Comparison of ENCODE assay signal across 14 mouse cellular contexts in the genomic region with DNA sequence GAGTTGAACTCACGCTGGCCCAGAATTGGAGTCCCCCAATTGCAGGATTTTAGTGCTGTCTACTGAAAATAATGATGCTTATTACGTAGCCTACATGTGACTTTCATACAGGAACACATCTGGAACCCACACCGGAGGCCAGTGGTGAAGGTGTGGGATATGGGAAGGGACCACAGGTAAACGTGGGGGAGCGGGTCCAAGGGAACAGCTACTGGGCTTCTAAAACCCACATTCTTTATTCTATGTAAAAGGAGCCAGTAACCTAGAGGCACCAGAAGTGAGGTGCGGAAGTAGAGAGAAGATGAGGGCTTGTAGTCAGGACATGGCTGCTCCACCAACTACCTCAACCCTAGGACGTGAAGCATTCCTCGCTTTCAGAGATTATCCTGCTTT.
A peak's percentile ranks its signal among the peaks of the same experiment; 100 is the strongest.
DNase-seq lines count a peak whose midpoint lies in the region; ATAC-seq lines count a peak whose summit lies in the region.
"Had no signal": no experiment of that assay in that cellular context is flagged by ENCODE, and none has a peak within 500 bp of the region (broad histone marks: within the 10 kb centered on the region; RNA-seq: fewer than 3 reads in every experiment).

No protein-coding gene starts in this region.

- WGBS in forebrain, embryonic 13.5 days, result 53% methylated on average over 8 of the region's 8 CpGs
- WGBS in forebrain, embryonic 16.5 days, result 46% methylated on average over 8 of the region's 8 CpGs
- 61% methylated on average over 8 of the region's 8 CpGs for WGBS in kidney, embryonic 15.5 days
- WGBS in hindbrain, embryonic 13.5 days, result 48% methylated on average over 8 of the region's 8 CpGs
- WGBS in midbrain, embryonic 15.5 days, result 47% methylated on average over 8 of the region's 8 CpGs

- no peak overlapping the region for H3K4me3 ChIP-seq in forebrain, embryonic 13.5 days
- no peak overlapping the region for H3K4me3 ChIP-seq in forebrain, embryonic 16.5 days (replicated peaks; ENCODE audit: low read length)
- no peak overlapping the region for H3K4me3 ChIP-seq in kidney, embryonic 15.5 days (replicated peaks)
- H3K4me3 ChIP-seq in hindbrain, embryonic 13.5 days, result no peak overlapping the region
- no peak overlapping the region for H3K4me3 ChIP-seq in midbrain, embryonic 15.5 days
- H3K4me3 ChIP-seq: left cerebral cortex, adult 2 months; limb, embryonic 13.5 days; liver, embryonic 15.5 days; megakaryocyte, embryonic 14.5 days had no signal

- DNase-seq in kidney, postnatal 14 days, result no peak
- no peak for DNase-seq in thymus, postnatal 0 days (ENCODE audit: low spot score)
- no peak for DNase-seq in frontal cortex, postnatal 14 days (ENCODE audit: low spot score in 2 of 2)
- DNase-seq: cerebellum, adult 11-12 months; right cerebral cortex, postnatal 4 days had no signal

- no peak overlapping the region for H3K9ac ChIP-seq in forebrain, embryonic 13.5 days
- H3K9ac ChIP-seq in forebrain, embryonic 16.5 days (replicated peaks; ENCODE audit: low read depth, low read length), result no peak overlapping the region
- no peak overlapping the region for H3K9ac ChIP-seq in kidney, embryonic 15.5 days
- no peak overlapping the region for H3K9ac ChIP-seq in hindbrain, embryonic 13.5 days
- no peak overlapping the region for H3K9ac ChIP-seq in midbrain, embryonic 15.5 days
- H3K9ac ChIP-seq: limb, embryonic 13.5 days; liver, embryonic 15.5 days had no signal

- no peaks in the 10 kb centered on the region for H3K36me3 ChIP-seq in forebrain, embryonic 13.5 days (ENCODE audit: poor library complexity, severe bottlenecking)
- no peaks in the 10 kb centered on the region for H3K36me3 ChIP-seq in forebrain, embryonic 16.5 days (ENCODE audit: control insufficient read depth, insufficient read depth)
- H3K36me3 ChIP-seq in kidney, embryonic 15.5 days, result no peaks in the 10 kb centered on the region
- H3K36me3 ChIP-seq in hindbrain, embryonic 13.5 days, result no peaks in the 10 kb centered on the region
- H3K36me3 ChIP-seq in midbrain, embryonic 15.5 days (replicated peaks), result no peaks in the 10 kb centered on the region
- H3K36me3 ChIP-seq: limb, embryonic 13.5 days; liver, embryonic 15.5 days had no signal

- H3K9me3 ChIP-seq in forebrain, embryonic 13.5 days (replicated peaks), result no peaks in the 10 kb centered on the region
- no peaks in the 10 kb centered on the region for H3K9me3 ChIP-seq in forebrain, embryonic 16.5 days (ENCODE audit: control insufficient read depth, low read length)
- H3K9me3 ChIP-seq in kidney, embryonic 15.5 days (replicated peaks), result no peaks in the 10 kb centered on the region
- H3K9me3 ChIP-seq in hindbrain, embryonic 13.5 days, result no peaks in the 10 kb centered on the region
- H3K9me3 ChIP-seq in midbrain, embryonic 15.5 days, result no peaks in the 10 kb centered on the region
- H3K9me3 ChIP-seq: limb, embryonic 13.5 days; liver, embryonic 15.5 days; megakaryocyte, embryonic 14.5 days had no signal

- ATAC-seq in forebrain, embryonic 13.5 days, result no peak
- ATAC-seq in forebrain, embryonic 16.5 days, result no peak
- no peak for ATAC-seq in kidney, embryonic 15.5 days (replicated peaks; ENCODE audit: low FRiP score)
- ATAC-seq in hindbrain, embryonic 13.5 days (ENCODE audit: low FRiP score), result no peak
- 0 out of 2 replicates have a peak, but pooled peaks have one; percentile 5 for ATAC-seq in midbrain, embryonic 15.5 days (replicated peaks)

- H3K4me1 ChIP-seq in forebrain, embryonic 13.5 days, result peaks cover 24% of the 10 kb centered on the region
- peaks cover 15% of the 10 kb centered on the region for H3K4me1 ChIP-seq in forebrain, embryonic 16.5 days (replicated peaks; ENCODE audit: control insufficient read depth, insufficient read depth, low read length)
- 0 out of 2 replicates have a peak, but pooled peaks cover 4% of the 10 kb centered on the region for H3K4me1 ChIP-seq in kidney, embryonic 15.5 days
- H3K4me1 ChIP-seq in hindbrain, embryonic 13.5 days (replicated peaks), result peaks cover 25% of the 10 kb centered on the region
- peaks cover 16% of the 10 kb centered on the region for H3K4me1 ChIP-seq in midbrain, embryonic 15.5 days
- H3K4me1 ChIP-seq: liver, embryonic 15.5 days; megakaryocyte, embryonic 14.5 days had no signal

- H3K27me3 ChIP-seq in forebrain, embryonic 13.5 days, result no peaks in the 10 kb centered on the region
- H3K27me3 ChIP-seq in forebrain, embryonic 16.5 days (replicated peaks; ENCODE audit: control insufficient read depth, insufficient read depth, low read length), result no peaks in the 10 kb centered on the region
- peaks cover 6% of the 10 kb centered on the region for H3K27me3 ChIP-seq in kidney, embryonic 15.5 days
- H3K27me3 ChIP-seq in hindbrain, embryonic 13.5 days, result no peaks in the 10 kb centered on the region
- no peaks in the 10 kb centered on the region for H3K27me3 ChIP-seq in midbrain, embryonic 15.5 days (replicated peaks)
- H3K27me3 ChIP-seq: liver, embryonic 15.5 days had no signal

- H3K4me2 ChIP-seq in forebrain, embryonic 13.5 days, result no peak overlapping the region
- H3K4me2 ChIP-seq in forebrain, embryonic 16.5 days (ENCODE audit: low read length), result no peak overlapping the region
- peak overlapping the region; percentile 38; the same call in 1 of the 2 replicates for H3K4me2 ChIP-seq in kidney, embryonic 15.5 days
- H3K4me2 ChIP-seq in hindbrain, embryonic 13.5 days, result no peak overlapping the region
- H3K4me2 ChIP-seq in midbrain, embryonic 15.5 days, result no peak overlapping the region
- H3K4me2 ChIP-seq: liver, embryonic 15.5 days had no signal

- peak overlapping the region; percentile 31; the same call in 1 of the 2 replicates for H3K27ac ChIP-seq in forebrain, embryonic 13.5 days
- H3K27ac ChIP-seq in forebrain, embryonic 16.5 days (ENCODE audit: low read length), result no peak overlapping the region
- H3K27ac ChIP-seq in kidney, embryonic 15.5 days, result no peak overlapping the region
- H3K27ac ChIP-seq in hindbrain, embryonic 13.5 days, result peak overlapping the region; percentile 74
- H3K27ac ChIP-seq in midbrain, embryonic 15.5 days, result no peak overlapping the region
- H3K27ac ChIP-seq: left cerebral cortex, adult 2 months; limb, embryonic 13.5 days; liver, embryonic 15.5 days had no signal

Comparison
In these comparisons a context has a peak if more than half of its experiments do, and no peak if none do; other contexts are left out.
1. H3K27ac ChIP-seq: peak in forebrain, embryonic 13.5 days (single experiment) and hindbrain, embryonic 13.5 days (single experiment); none in forebrain, embryonic 16.5 days (single experiment), kidney, embryonic 15.5 days (single experiment) and midbrain, embryonic 15.5 days (single experiment).